Mouse (Mus musculus) testis, postnatal 10 days (tissue): ENCODE measurements around the gene Sorcs3.

Experiments
- DNase-seq: peaks from one replicate; pipeline ENCODE4 v3.0.0; 2021; ENCODE audit warnings: low spot score

Sorcs3 gene

GRCm38 (mm10) chr19:48285602-48286225 is 79.9 kb downstream of the Sorcs3 start:
- no peak for DNase-seq

- no peak for DNase-seq
These were observed 88.4 kb downstream of the Sorcs3 start for GRCm38 (mm10) chr19:48294251-48294650.

GRCm38 (mm10) chr19:48298384-48298783 is 92.6 kb downstream of the Sorcs3 start:
- DNase-seq, result no peak

- DNase-seq, result no peak
These were observed 94.8 kb downstream of the Sorcs3 start for GRCm38 (mm10) chr19:48300440-48301231.

- DNase-seq, result no peak
These were observed 95.5 kb downstream of the Sorcs3 start for GRCm38 (mm10) chr19:48301300-48301699.

- DNase-seq, result no peak
These were observed 102.5 kb downstream of the Sorcs3 start for GRCm38 (mm10) chr19:48308341-48308740.

GRCm38 (mm10) chr19:48309531-48310337 is 103.9 kb downstream of the Sorcs3 start:
- no peak for DNase-seq

- no peak for DNase-seq
These were observed 104.5 kb downstream of the Sorcs3 start for GRCm38 (mm10) chr19:48310338-48310710.

GRCm38 (mm10) chr19:48313776-48314175 is 108.0 kb downstream of the Sorcs3 start:
- DNase-seq, result no peak

- DNase-seq, result no peak
These were observed 121.3 kb downstream of the Sorcs3 start for GRCm38 (mm10) chr19:48327115-48327514.

GRCm38 (mm10) chr19:48328171-48328570 is 122.3 kb downstream of the Sorcs3 start:
- no peak for DNase-seq

GRCm38 (mm10) chr19:48331640-48332039 is 125.8 kb downstream of the Sorcs3 start:
- no peak for DNase-seq

- DNase-seq, result no peak
These were observed 127.3 kb downstream of the Sorcs3 start for GRCm38 (mm10) chr19:48333085-48333484.

- no peak for DNase-seq
These were observed 131.6 kb downstream of the Sorcs3 start for GRCm38 (mm10) chr19:48337461-48337860.

GRCm38 (mm10) chr19:48338098-48338497 is 132.3 kb downstream of the Sorcs3 start:
- no peak for DNase-seq

- DNase-seq, result no peak
These were observed 136.9 kb downstream of the Sorcs3 start for GRCm38 (mm10) chr19:48342770-48343169.

GRCm38 (mm10) chr19:48343442-48343841 is 137.6 kb downstream of the Sorcs3 start:
- DNase-seq, result no peak

- no peak for DNase-seq
These were observed 141.3 kb downstream of the Sorcs3 start for GRCm38 (mm10) chr19:48347116-48347515.

GRCm38 (mm10) chr19:48356806-48357205 is 151.0 kb downstream of the Sorcs3 start:
- DNase-seq, result no peak

- DNase-seq, result no peak
These were observed 156.3 kb downstream of the Sorcs3 start for GRCm38 (mm10) chr19:48362167-48362566.

GRCm38 (mm10) chr19:48368056-48368455 is 162.2 kb downstream of the Sorcs3 start:
- no peak for DNase-seq

GRCm38 (mm10) chr19:48371787-48372186 is 166.0 kb downstream of the Sorcs3 start:
- DNase-seq, result no peak
